Mouse (Mus musculus) embryonic fibroblast, embryonic 13.5 days (primary cell): ENCODE measurements around the gene Tmsb15l. TPM values are rescaled to one million over a fixed set of nuclear protein-coding genes. Genes with fewer than 3 reads are reported as not detected.
"Not testable (repeated sequence)": the region's sequence is repeated elsewhere in the genome, so short reads cannot be mapped to it uniquely, and the experiment has no call there.

ENCODE experiments used
- H3K27ac ChIP-seq: 2 replicates; pipeline ENCODE4 v1.5.1; 2012; ENCODE audit warnings: low read length, control low read depth, inconsistent platforms; ENCODE audit not compliant: insufficient read depth
- H3K4me1 ChIP-seq: 2 replicates; pipeline ENCODE4 v1.6.1; 2011; ENCODE audit warnings: low read length; ENCODE audit not compliant: control insufficient read depth, insufficient read depth
- H3K4me3 ChIP-seq: 2 replicates; pipeline ENCODE4 v1.5.1; 2011; ENCODE audit warnings: mild to moderate bottlenecking, control low read depth, low read length; ENCODE audit not compliant: insufficient read depth
- CTCF ChIP-seq: IDR thresholded peaks from 2 replicates; pipeline ENCODE4 v1.5.1; 2011; ENCODE audit warnings: mild to moderate bottlenecking, control low read depth, low read length, moderate library complexity, borderline replicate concordance; ENCODE audit not compliant: insufficient read depth
- POLR2A ChIP-seq: IDR thresholded peaks from 2 replicates; pipeline ENCODE4 v1.6.1; 2011; ENCODE audit warnings: low read depth, mild to moderate bottlenecking, control low read depth, low read length, moderate library complexity
- polyA plus RNA-seq: library from polyadenylated mRNA; stranded (reverse); fragments of >200 nt; gene quantifications from 2 replicates; pipeline ENCODE4 v1.2.4, GENCODE M21; 2011; ENCODE audit warnings: low read depth; ENCODE audit not compliant: missing spikeins, insufficient read length

Tmsb15l gene
- polyA plus RNA-seq, 1 experiment = not detected

GRCm38 (mm10) chrX:136978616-136979015 is 1.9 kb upstream of the Tmsb15l start:
- Histone ChIP-seq H3K4me3 (no peak overlapping the region), H3K4me1 (no peaks in the 10 kb centered on the region), H3K27ac (no peak overlapping the region)
- no peak for TF ChIP-seq POLR2A
- peak; percentile 32; the same call in 1 of the 2 replicates for TF ChIP-seq CTCF

GRCm38 (mm10) chrX:136975397-136975796 is 1.3 kb downstream of the Tmsb15l start, which contains the start of gene Tmsb15b2:
TSS of gene Tmsb15b2 (minus strand) at chrX:136975497.
- not testable (repeated sequence) for H3K4me1 ChIP-seq

GRCm38 (mm10) chrX:136959688-136960087 is 17.0 kb downstream of the Tmsb15l start:
- H3K4me1 ChIP-seq = no peaks in the 10 kb centered on the region
- H3K4me3 ChIP-seq = no peak overlapping the region
- TF ChIP-seq POLR2A = no peak
- peak; percentile 33; the same call in 1 of the 2 replicates for TF ChIP-seq CTCF
- H3K27ac ChIP-seq = no peak overlapping the region

More at GRCm38 (mm10) chrX:136975397-136975796, 1.3 kb downstream of the Tmsb15l start, which contains the start of gene Tmsb15b2:
- H3K27ac ChIP-seq = not testable (repeated sequence)
- H3K4me3 ChIP-seq = peak within 1 kb of the TSS; percentile 29

DNA sequence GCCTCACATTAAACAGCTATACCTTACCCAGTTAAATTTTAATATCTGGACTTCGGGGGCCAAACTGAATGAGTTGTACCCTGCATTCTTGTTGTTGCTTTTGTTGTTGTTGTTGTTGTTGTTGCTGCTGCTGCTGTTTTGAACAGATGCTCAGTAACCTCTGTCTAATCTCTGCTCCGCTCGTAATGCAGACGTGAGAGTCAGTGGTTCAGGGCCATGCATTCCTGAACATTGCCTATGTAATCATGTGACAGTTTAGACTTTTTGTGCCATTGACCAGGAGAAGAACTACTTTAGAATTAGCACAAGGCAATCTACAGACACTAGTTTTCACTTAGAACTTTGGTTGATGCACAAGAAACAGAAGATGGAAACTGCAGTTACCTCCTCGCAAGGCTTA is 18.4 kb downstream of the Tmsb15l start:
- not testable (repeated sequence) for H3K4me3 ChIP-seq, H3K4me1 ChIP-seq

GRCm38 (mm10) chrX:136957583-136958279 is 18.9 kb downstream of the Tmsb15l start:
- H3K4me3 ChIP-seq, H3K27ac ChIP-seq, H3K4me1 ChIP-seq: not testable (repeated sequence)

More for the DNA sequence above, 18.4 kb downstream of the Tmsb15l start:
- not testable (repeated sequence) for H3K27ac ChIP-seq

GRCm38 (mm10) chrX:136937985-136938384 is 38.7 kb downstream of the Tmsb15l start:
- H3K4me1 ChIP-seq = no peaks in the 10 kb centered on the region
- TF ChIP-seq CTCF (no peak), POLR2A (no peak)
- H3K4me3 ChIP-seq = no peak overlapping the region
- no peak overlapping the region for H3K27ac ChIP-seq

- no peak within 1 kb of the TSS for H3K27ac ChIP-seq
- TF ChIP-seq CTCF = no peak
- no peak for TF ChIP-seq POLR2A
- no peak within 1 kb of the TSS for H3K4me3 ChIP-seq
- H3K4me1 ChIP-seq = no peaks in the 10 kb centered on the region
These were observed 49.6 kb downstream of the Tmsb15l start, which contains the start of gene H2bfm for GRCm38 (mm10) chrX:136927031-136927430. TSS of gene H2bfm (plus strand) at chrX:136927325.

GRCm38 (mm10) chrX:136925863-136926262 is 50.8 kb downstream of the Tmsb15l start:
- TF ChIP-seq CTCF = no peak
- TF ChIP-seq POLR2A = no peak
- no peak overlapping the region for H3K27ac ChIP-seq
- H3K4me3 ChIP-seq = no peak overlapping the region
- H3K4me1 ChIP-seq = no peaks in the 10 kb centered on the region

Other genes with a start within 250 kb of the Tmsb15l start
- 634 and 777 TPM in 2 replicates for gene Morf4l2, start 233.2 kb downstream of the Tmsb15l start, polyA plus RNA-seq
- not detected in 2 replicates for gene Glra4, start 196.7 kb downstream of the Tmsb15l start, polyA plus RNA-seq
- gene Plp1, start 154.2 kb downstream of the Tmsb15l start, polyA plus RNA-seq = 1.2 and 2.6 TPM in 2 replicates
- 0.12 TPM in 1 of 2 replicates, not detected in the other for gene Rab9b, start 108.1 kb downstream of the Tmsb15l start, polyA plus RNA-seq
- gene H2bfm, start 49.5 kb downstream of the Tmsb15l start, polyA plus RNA-seq = not detected in 2 replicates
- 3.9 and 4.5 TPM in 2 replicates for gene Tmsb15b2, start 1.4 kb downstream of the Tmsb15l start, polyA plus RNA-seq
- 16.7 and 18.6 TPM in 2 replicates for gene Tmsb15b1, start within 50 bp of the Tmsb15l start, polyA plus RNA-seq
- 2.7 and 4.5 TPM in 2 replicates for gene Zcchc18, start 16.3 kb upstream of the Tmsb15l start, polyA plus RNA-seq
- 6.7 and 8.0 TPM in 2 replicates for gene Slc25a53, start 61.4 kb upstream of the Tmsb15l start, polyA plus RNA-seq
- 7.9 and 8.1 TPM in 2 replicates for gene Fam199x, start 72.7 kb upstream of the Tmsb15l start, polyA plus RNA-seq
- gene Esx1, start 145.2 kb upstream of the Tmsb15l start, polyA plus RNA-seq = not detected in 2 replicates